Mouse (Mus musculus) gastrocnemius, adult 2 months (tissue): ENCODE data around the gene B4galt5. TPM values are rescaled to one million over a fixed set of nuclear protein-coding genes. Genes with fewer than 3 reads are reported as not detected.

ENCODE experiments used
- DNase-seq: peaks from one replicate; pipeline ENCODE4 v3.0.0; 2022
- H3K27ac ChIP-seq: fragments of 200-600 bp; 2 replicates; pipeline ENCODE4 v1.8.1; 2022; ENCODE audit warnings: mild to moderate bottlenecking
- H3K4me3 ChIP-seq: fragments of 200-600 bp; 2 replicates; pipeline ENCODE4 v1.8.1; 2022; ENCODE audit warnings: mild to moderate bottlenecking, moderate library complexity
- CTCF ChIP-seq: fragments of 200-600 bp; IDR thresholded peaks from 2 replicates; pipeline ENCODE4 v1.8.1; 2022; ENCODE audit warnings: antibody characterized with exemption, mild to moderate bottlenecking, moderate library complexity
- intact Hi-C: fragments of 180-260 bp; cut with DNase I; formaldehyde crosslinking; loops from one replicate; pipeline ENCODE4 v1.15.1; 2025
- total RNA-seq, 2 experiments: library from RNA; stranded (reverse); gene quantifications; 2 replicates each; pipeline ENCODE4 v1.2.3; 2021

Gene B4galt5
- total RNA-seq, 2 experiments from 2014 or later: 7.8 to 10.6 TPM

DNA sequence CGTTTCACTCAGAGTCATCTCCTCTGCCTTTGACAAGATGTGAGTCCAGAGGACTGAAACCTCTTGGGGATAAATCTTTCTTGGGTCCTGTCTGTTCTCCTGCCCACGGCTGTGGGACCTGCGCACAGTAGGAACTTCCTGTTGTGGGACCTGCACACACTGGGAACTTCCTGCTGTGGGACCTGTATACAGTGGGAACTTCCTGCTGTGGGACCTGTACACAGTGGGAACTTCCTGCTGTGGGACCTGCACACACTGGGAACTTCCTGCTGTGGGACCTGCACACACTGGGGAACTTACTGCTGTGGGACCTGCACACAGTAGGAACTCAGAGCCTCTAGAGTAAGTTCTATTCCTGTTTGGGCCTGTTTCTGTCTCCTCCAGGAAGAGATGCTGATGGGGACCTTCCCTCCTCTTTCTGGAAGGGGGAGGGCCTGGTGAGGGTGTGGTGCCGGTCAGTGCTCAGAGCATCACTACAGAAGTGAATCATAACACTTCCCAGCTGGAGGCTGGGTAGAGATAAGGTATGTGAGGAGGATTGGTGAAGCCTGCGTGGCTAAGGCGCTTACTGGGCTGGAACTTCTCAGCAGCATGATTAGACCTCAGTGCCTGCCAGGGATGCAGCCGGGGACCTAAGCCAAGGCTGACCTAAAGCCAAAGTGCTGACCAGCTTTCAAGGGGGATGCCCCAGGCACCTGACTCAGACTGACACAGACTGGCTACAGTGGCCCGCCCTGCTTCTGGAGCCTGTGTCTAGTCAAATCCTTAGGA is 85.8 kb downstream of the B4galt5 start:
- Histone ChIP-seq H3K4me3 (no peak overlapping the region), H3K27ac (peak overlapping the region; percentile 8)
- peak; percentile 63 for DNase-seq
- intact Hi-C loops: no loop called here
- TF ChIP-seq CTCF: no peak

DNA sequence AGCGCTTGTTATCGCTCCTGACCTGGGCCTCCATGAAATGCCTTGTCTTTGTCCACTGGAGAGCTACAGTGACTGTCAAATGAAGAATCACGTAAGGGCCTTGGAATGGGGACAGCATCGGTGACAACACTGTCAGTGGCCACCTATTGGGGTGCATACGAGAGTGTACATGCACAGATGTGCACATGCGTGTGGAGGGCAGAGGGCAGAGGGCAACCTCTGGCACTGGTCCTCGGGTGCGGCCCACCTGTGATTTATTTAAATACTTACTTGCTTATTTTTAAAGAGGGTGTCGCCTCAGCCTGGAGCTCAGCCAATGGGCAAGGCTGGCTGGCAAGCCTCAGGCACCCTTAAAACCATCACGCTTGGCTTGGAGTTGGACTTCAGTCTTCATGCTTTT is 86.5 kb downstream of the B4galt5 start:
- DNase-seq: no peak
- Histone ChIP-seq H3K27ac (no peak overlapping the region), H3K4me3 (no peak overlapping the region)
- TF ChIP-seq CTCF: no peak
- intact Hi-C loops: no loop called here

DNA sequence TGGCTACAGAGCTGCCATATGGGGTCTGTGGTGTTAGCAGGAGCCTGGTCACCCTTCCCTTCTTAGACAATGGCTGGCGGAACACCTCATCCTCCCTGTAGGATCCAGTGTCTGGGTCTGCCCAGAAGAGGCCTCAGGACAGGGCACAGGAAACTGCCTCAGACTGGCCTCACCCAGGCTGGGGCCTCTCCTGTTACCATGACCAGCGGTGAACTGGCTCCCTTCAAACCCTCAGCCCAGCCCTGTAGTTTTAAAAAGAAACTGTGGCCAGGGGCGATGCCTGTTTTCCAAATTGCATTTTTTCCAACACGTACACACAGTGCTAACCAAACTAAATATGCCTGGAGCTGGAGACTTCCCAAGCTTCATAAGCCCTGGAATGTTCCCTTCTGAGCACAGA is 87.9 kb downstream of the B4galt5 start:
- no peak for TF ChIP-seq CTCF
- Histone ChIP-seq H3K27ac (peak overlapping the region; percentile 56), H3K4me3 (no peak overlapping the region)
- intact Hi-C loops: no loop called here
- peak; percentile 32 for DNase-seq

DNA sequence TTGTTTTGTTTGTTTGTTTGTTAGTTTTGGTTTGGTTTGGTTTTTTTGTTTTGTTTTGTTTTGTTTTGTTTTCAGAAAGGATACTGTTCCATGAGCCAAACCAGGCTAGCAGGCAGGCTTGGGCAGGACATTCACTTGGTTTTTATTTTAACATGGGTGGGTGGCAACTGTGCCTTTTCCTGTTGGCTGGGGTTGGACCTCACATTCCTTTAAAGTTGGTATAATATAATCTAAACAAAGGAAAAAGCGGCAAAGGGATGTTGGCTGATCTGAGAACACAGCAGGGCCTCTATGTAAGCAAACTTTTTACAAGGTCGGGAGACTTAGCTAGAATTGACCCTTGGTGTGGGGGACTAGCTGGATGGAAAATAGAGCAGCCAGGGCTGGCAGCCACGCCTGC is 91.2 kb downstream of the B4galt5 start:
- intact Hi-C loops: no loop called here
- no peak for TF ChIP-seq CTCF
- no peak for DNase-seq

DNA sequence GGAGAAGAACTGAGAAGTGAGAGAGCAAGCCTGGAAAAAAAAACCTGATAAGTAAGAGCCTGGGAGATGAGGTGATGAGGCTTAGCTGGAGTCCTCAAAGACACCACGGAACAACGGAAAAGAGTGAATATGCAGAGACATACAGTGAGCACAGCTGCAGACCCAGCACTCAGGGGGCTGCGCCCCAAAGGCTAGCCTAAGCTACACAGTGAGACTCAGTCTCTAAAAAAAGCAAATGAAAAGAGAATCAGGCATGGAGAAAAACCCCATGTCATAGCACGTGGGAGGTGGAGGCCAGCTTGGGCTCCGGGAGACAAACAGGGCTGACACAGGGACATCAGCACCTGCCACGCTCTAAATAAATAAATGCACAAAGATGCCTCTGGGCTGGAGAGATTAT is 94.2 kb downstream of the B4galt5 start:
- Histone ChIP-seq H3K4me3 (no peak overlapping the region), H3K27ac (peak overlapping the region; percentile 81)
- no peak for DNase-seq
- no peak for TF ChIP-seq CTCF
- intact Hi-C loops: no loop called here

More for the DNA sequence above, 91.2 kb downstream of the B4galt5 start:
- no peak overlapping the region for H3K27ac ChIP-seq
- no peak overlapping the region for H3K4me3 ChIP-seq

DNA sequence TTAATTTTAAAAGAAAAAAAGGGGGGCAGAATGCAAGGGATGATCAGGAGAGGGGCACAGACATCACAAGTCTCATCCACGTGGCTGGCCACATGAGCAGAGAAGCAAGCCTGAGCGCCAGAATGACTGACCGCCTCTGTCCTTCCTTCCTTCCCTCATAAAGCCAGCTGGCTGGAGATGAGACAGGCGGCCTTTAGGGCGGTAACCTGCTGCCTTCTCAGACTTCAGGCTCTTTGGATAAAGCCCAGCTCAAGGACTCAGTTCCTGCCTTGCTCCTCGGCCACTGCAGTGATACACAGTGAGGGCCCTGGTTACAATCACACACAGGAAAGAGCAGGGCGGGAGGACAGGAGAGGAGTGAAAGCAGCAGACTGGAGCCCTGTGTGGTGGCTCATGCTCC is 94.8 kb downstream of the B4galt5 start:
- intact Hi-C loops: no loop called here
- no peak for TF ChIP-seq CTCF
- peak overlapping the region; percentile 81 for H3K27ac ChIP-seq
- peak; percentile 89 for DNase-seq
- no peak overlapping the region for H3K4me3 ChIP-seq

DNA sequence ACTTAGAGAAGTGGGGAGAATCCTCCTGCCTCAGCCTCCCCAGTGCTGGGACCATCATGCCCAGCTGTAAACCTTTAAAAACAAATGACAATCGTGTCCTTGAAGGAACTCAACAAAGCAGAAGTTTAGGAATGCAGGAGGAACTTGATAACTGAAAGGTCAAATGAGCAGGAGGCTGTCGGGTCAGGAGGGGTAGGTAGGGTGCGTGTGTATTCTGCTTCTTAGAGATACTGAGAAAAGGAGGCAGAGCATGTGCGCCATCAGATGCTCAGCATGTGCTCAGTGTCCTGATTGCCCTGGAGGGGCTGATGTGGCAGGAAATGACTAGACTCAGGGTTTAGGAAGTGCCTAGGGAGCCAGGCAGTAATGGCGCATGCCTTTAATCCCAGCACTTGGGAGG is 95.5 kb downstream of the B4galt5 start:
- intact Hi-C loops: no loop called here
- H3K4me3 ChIP-seq: no peak overlapping the region
- DNase-seq: no peak
- TF ChIP-seq CTCF: no peak
- H3K27ac ChIP-seq: peak overlapping the region; percentile 81

DNA sequence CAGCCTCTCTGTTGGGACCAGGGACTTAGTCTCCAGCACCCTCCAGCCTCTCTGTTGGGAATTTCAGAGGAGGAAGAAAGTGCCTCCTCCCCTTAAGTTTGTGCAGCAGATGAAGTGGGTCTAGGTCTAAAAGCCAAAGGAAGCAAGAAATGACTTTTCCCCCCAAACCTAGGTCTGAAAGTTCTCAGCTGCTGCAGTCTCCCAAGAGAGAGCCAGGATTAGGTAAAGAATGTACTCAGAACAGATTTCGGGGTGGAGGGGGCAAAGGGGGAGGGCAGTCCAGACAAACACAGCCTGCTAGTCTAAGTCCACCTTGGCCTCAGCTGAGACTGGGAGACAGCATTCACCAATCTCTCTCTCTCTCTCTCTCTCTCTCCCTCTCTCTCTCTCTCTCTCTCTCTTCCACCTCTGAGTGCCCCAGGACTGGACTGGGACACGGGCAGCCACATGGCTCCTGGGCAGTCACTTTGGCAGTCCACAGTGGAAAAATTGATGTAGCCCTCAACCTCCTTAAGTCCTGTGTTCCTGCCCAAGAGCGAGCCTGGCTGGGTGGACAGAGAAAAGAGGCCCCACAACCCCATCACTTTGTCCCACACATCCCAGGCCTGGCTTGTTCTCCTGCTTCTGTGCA is 96.8 kb downstream of the B4galt5 start:
- H3K4me3 ChIP-seq: no peak overlapping the region
- DNase-seq: peak; percentile 63
- intact Hi-C loops: no loop called here
- TF ChIP-seq CTCF: no peak
- H3K27ac ChIP-seq: peak overlapping the region; percentile 63

DNA sequence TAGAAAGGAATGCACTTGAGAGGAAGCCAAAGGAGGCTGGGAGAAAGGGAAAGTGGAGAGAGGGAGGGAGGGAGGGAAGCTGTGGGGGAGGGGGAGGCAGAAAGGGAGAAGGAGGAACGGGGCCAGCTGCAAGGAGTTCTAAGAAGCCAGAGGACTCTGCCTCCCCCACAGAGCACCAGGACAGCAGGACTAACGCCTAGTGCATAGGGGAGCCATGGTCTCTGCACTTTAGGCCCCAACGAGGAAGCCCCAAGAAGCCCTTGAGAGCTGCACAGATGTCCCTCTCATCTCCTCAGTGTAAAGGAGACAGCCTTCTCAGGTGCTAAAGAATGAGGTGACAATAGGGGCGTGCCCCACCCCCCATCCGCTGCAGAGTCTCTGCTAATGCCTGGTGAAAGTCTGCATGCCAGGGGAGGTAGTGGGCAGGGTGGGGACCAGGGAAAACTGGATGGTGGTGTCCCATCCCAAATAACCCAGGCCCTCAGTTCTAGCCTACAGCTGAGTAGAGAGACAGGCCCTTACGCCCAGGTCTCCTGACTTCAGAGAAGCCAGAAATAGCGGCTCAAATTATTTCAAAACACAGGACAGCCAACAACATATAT is 98.1 kb downstream of the B4galt5 start:
- intact Hi-C loops: no loop called here
- TF ChIP-seq CTCF: no peak
- peak; percentile 59 for DNase-seq
- Histone ChIP-seq H3K4me3 (peak overlapping the region; percentile 17; the same call in 1 of the 2 replicates), H3K27ac (peak overlapping the region; percentile 63)

DNA sequence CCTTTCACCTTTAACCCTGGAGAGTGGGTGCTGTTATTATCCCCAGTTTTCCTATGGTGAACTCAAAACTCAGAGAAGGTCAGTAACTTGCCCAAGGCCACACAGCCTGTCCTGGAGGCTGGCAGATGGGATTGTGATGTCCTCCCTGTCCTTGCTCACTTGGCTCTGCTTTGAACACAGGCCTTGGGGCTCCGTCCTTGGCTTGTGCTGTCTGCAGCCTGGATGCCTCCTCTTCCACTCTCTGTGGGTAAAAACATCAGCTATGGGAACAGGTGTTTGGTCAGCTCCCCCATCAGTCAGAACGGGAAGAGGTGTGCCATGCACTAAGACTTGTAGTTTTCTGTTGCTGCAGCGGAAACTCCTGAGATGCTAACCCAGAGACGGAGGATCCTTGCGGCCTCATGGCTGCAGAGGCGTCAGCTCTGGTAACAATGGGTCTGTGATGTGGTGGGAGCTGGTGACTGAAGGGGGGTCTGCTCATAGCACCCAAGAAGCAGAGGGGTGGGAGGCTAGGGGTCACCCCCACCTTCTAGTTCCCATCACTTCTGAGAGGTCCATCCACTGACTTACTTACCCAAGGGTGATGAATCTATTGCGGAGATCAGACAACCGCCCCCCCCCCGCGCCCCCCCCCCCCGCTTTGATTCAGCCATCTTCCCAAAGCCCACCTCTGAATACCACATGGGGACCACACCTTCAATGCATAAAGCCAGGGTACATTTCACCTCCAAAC is 98.8 kb downstream of the B4galt5 start:
- intact Hi-C loops: no loop called here
- Histone ChIP-seq H3K27ac (peak overlapping the region; percentile 56), H3K4me3 (no peak overlapping the region)
- TF ChIP-seq CTCF: no peak
- no peak for DNase-seq

DNA sequence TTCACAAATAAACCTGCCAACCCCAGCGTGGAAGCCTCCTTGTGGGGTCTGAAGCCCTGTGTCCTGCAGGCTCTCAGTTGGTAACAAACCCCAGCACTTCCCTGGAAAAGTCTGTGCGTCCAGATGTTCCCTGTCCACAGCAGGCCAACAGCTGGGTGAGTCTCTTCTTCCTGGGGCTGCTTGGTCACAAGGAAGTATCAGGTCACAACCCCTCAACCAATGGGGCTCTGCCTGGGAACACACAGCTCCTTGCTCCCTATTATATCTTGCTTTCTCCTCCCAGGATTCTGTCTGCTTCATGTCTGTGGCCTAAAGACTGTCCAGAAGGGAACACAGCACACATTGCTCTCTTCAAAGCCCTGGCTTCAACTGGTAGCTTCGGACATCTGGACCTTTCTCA is 99.4 kb downstream of the B4galt5 start:
- no peak overlapping the region for H3K4me3 ChIP-seq
- peak overlapping the region; percentile 56; the same call in 1 of the 2 replicates for H3K27ac ChIP-seq
- no peak for DNase-seq
- intact Hi-C loops: no loop called here
- TF ChIP-seq CTCF: no peak

Other genes starting within 250 kb of the B4galt5 start
- 10 to 100 TPM; 16.1 to 20.7 TPM for gene Kcnb1, start 159.0 kb downstream of the B4galt5 start, total RNA-seq
- 1 to 10 TPM; 1.7 to 5.2 TPM for gene Ptgis, start 108.6 kb downstream of the B4galt5 start, total RNA-seq
- gene Slc9a8, start 72.5 kb upstream of the B4galt5 start, total RNA-seq: 10 to 100 TPM; 25.0 to 30.4 TPM
- 10 to 100 TPM; 40.0 to 40.9 TPM for gene Rnf114, start 143.5 kb upstream of the B4galt5 start, total RNA-seq
- 10 to 100 TPM; 18.4 to 18.9 TPM for gene Spata2, start 143.7 kb upstream of the B4galt5 start, total RNA-seq
- gene Snai1, start 189.0 kb upstream of the B4galt5 start, total RNA-seq: 1 to 10 TPM; 1.1 to 1.2 TPM